Mouse (Mus musculus) midbrain, embryonic 10.5 days (tissue): ENCODE results near the gene Igf2r. TPM values are rescaled to one million over a fixed set of nuclear protein-coding genes. Genes with fewer than 3 reads are reported as not detected.

Experiments
- DNase-seq: peaks from one replicate; pipeline ENCODE4 v3.0.0-alpha.2; 2017; ENCODE audit warnings: low spot score
- H3K27ac ChIP-seq: fragments of 300-500 bp; sonication (generic); replicated peaks from 2 replicates; pipeline ENCODE4 v1.5.1; 2016; ENCODE audit warnings: mild to moderate bottlenecking
- H3K27me3 ChIP-seq: fragments of 300-500 bp; sonication (generic); 2 replicates; pipeline ENCODE4 v1.6.1; 2016; ENCODE audit warnings: low read depth, mild to moderate bottlenecking; ENCODE audit not compliant: poor library complexity, severe bottlenecking
- H3K36me3 ChIP-seq: fragments of 300-500 bp; sonication (generic); 2 replicates; pipeline ENCODE4 v1.6.1; 2016; ENCODE audit warnings: mild to moderate bottlenecking, moderate library complexity
- H3K4me1 ChIP-seq: fragments of 300-500 bp; sonication (generic); 2 replicates; pipeline ENCODE4 v1.6.1; 2016
- H3K4me3 ChIP-seq: fragments of 300-500 bp; sonication (generic); 2 replicates; pipeline ENCODE4 v1.5.1; 2016; ENCODE audit warnings: mild to moderate bottlenecking, moderate library complexity
- H3K9me3 ChIP-seq: fragments of 300-500 bp; sonication (generic); replicated peaks from 2 replicates; pipeline ENCODE4 v1.6.1; 2016; ENCODE audit warnings: mild to moderate bottlenecking
- WGBS: fragments of 180-500 bp; shearing (Covaris S2); methylation state at CpG from one replicate; pipeline ENCODE4 v1.1.7; 2016; 5-methylcytosine and 5-hydroxymethylcytosine counted together
- polyA plus RNA-seq: library from polyadenylated mRNA; unstranded; fragments of >200 nt; fragmentation: Nextera tagmentation; extraction: Ambion mirVana; gene quantifications from 2 replicates; pipeline ENCODE4 v1.2.1, GENCODE M21; 2016

Igf2r gene
- polyA plus RNA-seq, 1 experiment from 2014 or later: 16.3 TPM

GRCm38 (mm10) chr17:12668478-12669362 lies 100.7 kb downstream of the Igf2r start:
- peaks cover 18% of the 10 kb centered on the region for H3K4me1 ChIP-seq
- H3K4me3 ChIP-seq: no peak overlapping the region
- H3K27ac ChIP-seq: peak overlapping the region; percentile 50
- H3K27me3 ChIP-seq: no peaks in the 10 kb centered on the region
- DNase-seq: no peak
- 58% methylated on average over 7 of the region's 7 CpGs for WGBS
- no peaks in the 10 kb centered on the region for H3K36me3 ChIP-seq
- no peaks in the 10 kb centered on the region for H3K9me3 ChIP-seq

- Histone ChIP-seq H3K27me3 (no peaks in the 10 kb centered on the region), H3K4me3 (no peak overlapping the region), H3K4me1 (peaks cover 10% of the 10 kb centered on the region), H3K27ac (no peak overlapping the region), H3K9me3 (no peaks in the 10 kb centered on the region), H3K36me3 (no peaks in the 10 kb centered on the region)
- 79% methylated on average over 8 of the region's 8 CpGs for WGBS
- no peak for DNase-seq
These were observed 105.3 kb downstream of the Igf2r start for GRCm38 (mm10) chr17:12664156-12664555.

GRCm38 (mm10) chr17:12660572-12661260 lies 108.7 kb downstream of the Igf2r start:
- Histone ChIP-seq H3K4me3 (no peak overlapping the region), H3K36me3 (no peaks in the 10 kb centered on the region), H3K27ac (no peak overlapping the region), H3K9me3 (no peaks in the 10 kb centered on the region), H3K4me1 (no peaks in the 10 kb centered on the region; the same call in 1 of the 2 replicates), H3K27me3 (no peaks in the 10 kb centered on the region)
- no peak for DNase-seq
- WGBS: 74% methylated on average over 13 of the region's 13 CpGs

- 95% methylated on average over 10 of the region's 10 CpGs for WGBS
- no peak overlapping the region for H3K4me3 ChIP-seq
These were observed 110.2 kb downstream of the Igf2r start for GRCm38 (mm10) chr17:12659233-12659632.

GRCm38 (mm10) chr17:12658784-12659183 lies 110.7 kb downstream of the Igf2r start:
- no peaks in the 10 kb centered on the region; the same call in 1 of the 2 replicates for H3K4me1 ChIP-seq
- 89% methylated on average over 7 of the region's 7 CpGs for WGBS

More at GRCm38 (mm10) chr17:12659233-12659632, 110.2 kb downstream of the Igf2r start:
- no peaks in the 10 kb centered on the region; the same call in 1 of the 2 replicates for H3K4me1 ChIP-seq
- no peak for DNase-seq
- H3K27ac ChIP-seq: no peak overlapping the region
- H3K9me3 ChIP-seq: no peaks in the 10 kb centered on the region
- H3K27me3 ChIP-seq: no peaks in the 10 kb centered on the region
- H3K36me3 ChIP-seq: no peaks in the 10 kb centered on the region

GRCm38 (mm10) chr17:12655826-12656225 lies 113.6 kb downstream of the Igf2r start:
- H3K9me3 ChIP-seq: no peaks in the 10 kb centered on the region
- no peaks in the 10 kb centered on the region for H3K4me1 ChIP-seq
- no peaks in the 10 kb centered on the region for H3K27me3 ChIP-seq
- H3K36me3 ChIP-seq: no peaks in the 10 kb centered on the region
- 88% methylated on average over 7 of the region's 7 CpGs for WGBS
- DNase-seq: no peak
- no peak overlapping the region for H3K27ac ChIP-seq
- H3K4me3 ChIP-seq: no peak overlapping the region

More at GRCm38 (mm10) chr17:12658784-12659183, 110.7 kb downstream of the Igf2r start:
- Histone ChIP-seq H3K4me3 (no peak overlapping the region), H3K9me3 (no peaks in the 10 kb centered on the region), H3K27ac (no peak overlapping the region), H3K36me3 (no peaks in the 10 kb centered on the region), H3K27me3 (no peaks in the 10 kb centered on the region)
- DNase-seq: no peak

GRCm38 (mm10) chr17:12654061-12654460 lies 115.4 kb downstream of the Igf2r start:
- Histone ChIP-seq H3K36me3 (no peaks in the 10 kb centered on the region), H3K27ac (no peak overlapping the region), H3K4me3 (no peak overlapping the region), H3K9me3 (no peaks in the 10 kb centered on the region), H3K4me1 (no peaks in the 10 kb centered on the region), H3K27me3 (no peaks in the 10 kb centered on the region)
- WGBS: 87% methylated on average over 3 of the region's 3 CpGs
- DNase-seq: no peak

- Histone ChIP-seq H3K4me3 (no peak overlapping the region), H3K9me3 (no peaks in the 10 kb centered on the region), H3K27me3 (no peaks in the 10 kb centered on the region), H3K27ac (no peak overlapping the region), H3K36me3 (no peaks in the 10 kb centered on the region), H3K4me1 (no peaks in the 10 kb centered on the region)
- 94% methylated on average over 11 of the region's 11 CpGs for WGBS
- no peak for DNase-seq
These were observed 116.9 kb downstream of the Igf2r start for GRCm38 (mm10) chr17:12652604-12653003.

- Histone ChIP-seq H3K27me3 (no peaks in the 10 kb centered on the region), H3K4me3 (no peak overlapping the region), H3K9me3 (no peaks in the 10 kb centered on the region), H3K36me3 (no peaks in the 10 kb centered on the region), H3K4me1 (no peaks in the 10 kb centered on the region), H3K27ac (no peak overlapping the region)
- 88% methylated on average over 5 of the region's 5 CpGs for WGBS
- DNase-seq: no peak
These were observed 124.0 kb downstream of the Igf2r start for GRCm38 (mm10) chr17:12645461-12645860.

- Histone ChIP-seq H3K4me1 (no peaks in the 10 kb centered on the region), H3K36me3 (no peaks in the 10 kb centered on the region), H3K27ac (no peak overlapping the region), H3K4me3 (no peak overlapping the region), H3K9me3 (0 out of 2 replicates have a peak, but pooled peaks cover 4% of the 10 kb centered on the region), H3K27me3 (no peaks in the 10 kb centered on the region)
- 81% methylated on average over 4 of the region's 4 CpGs for WGBS
- DNase-seq: no peak
These were observed 128.4 kb downstream of the Igf2r start for GRCm38 (mm10) chr17:12641087-12641486.

- Histone ChIP-seq H3K36me3 (no peaks in the 10 kb centered on the region), H3K27ac (no peak overlapping the region), H3K27me3 (peaks cover 6% of the 10 kb centered on the region; the same call in 1 of the 2 replicates), H3K4me1 (0 out of 2 replicates have a peak, but pooled peaks cover 2% of the 10 kb centered on the region), H3K9me3 (0 out of 2 replicates have a peak, but pooled peaks cover 4% of the 10 kb centered on the region), H3K4me3 (no peak overlapping the region)
- DNase-seq: no peak
- WGBS: 92% methylated on average over 3 of the region's 3 CpGs
These were observed 129.9 kb downstream of the Igf2r start for GRCm38 (mm10) chr17:12639585-12639984.

- 68% methylated on average over 4 of the region's 4 CpGs for WGBS
- no peak for DNase-seq
These were observed 134.7 kb downstream of the Igf2r start for GRCm38 (mm10) chr17:12634814-12635213.

More at GRCm38 (mm10) chr17:12634814-12635213, 134.7 kb downstream of the Igf2r start:
- H3K4me1 ChIP-seq: 0 out of 2 replicates have a peak, but pooled peaks cover 2% of the 10 kb centered on the region
- no peak overlapping the region for H3K27ac ChIP-seq
- no peak overlapping the region for H3K4me3 ChIP-seq
- H3K36me3 ChIP-seq: no peaks in the 10 kb centered on the region
- 0 out of 2 replicates have a peak, but pooled peaks cover 4% of the 10 kb centered on the region for H3K9me3 ChIP-seq
- peaks cover 11% of the 10 kb centered on the region; the same call in 1 of the 2 replicates for H3K27me3 ChIP-seq
